Mouse (Mus musculus) C2C12 (cell line): ENCODE results near the gene Spock2. TPM values are rescaled to one million over a fixed set of nuclear protein-coding genes. Genes with fewer than 3 reads are reported as not detected.

Source experiments
- H3K27me3 ChIP-seq: one replicate; pipeline ENCODE4 v1.6.1; 2011; ENCODE audit not compliant: control insufficient read depth, insufficient read depth, insufficient read length
- H3K36me3 ChIP-seq: one replicate; pipeline ENCODE4 v1.6.1; 2011; ENCODE audit not compliant: control insufficient read depth, insufficient read depth
- H3K4me3 ChIP-seq: one replicate; pipeline ENCODE4 v1.5.1; 2011; ENCODE audit warnings: mild to moderate bottlenecking, control low read depth; ENCODE audit not compliant: poor library complexity, insufficient read depth, severe bottlenecking
- H3K79me2 ChIP-seq: one replicate; pipeline ENCODE4 v1.6.1; 2011; ENCODE audit not compliant: control insufficient read depth, insufficient read depth
- H3K79me3 ChIP-seq: one replicate; pipeline ENCODE4 v1.6.1; 2011; ENCODE audit warnings: low read depth, control low read depth
- H3ac ChIP-seq: one replicate; pipeline ENCODE3; 2011; ENCODE audit warnings: low read depth; ENCODE audit not compliant: control insufficient read depth, insufficient read length
- CEBPB ChIP-seq: IDR thresholded peaks from one replicate; pipeline ENCODE4 v1.6.1; 2011; ENCODE audit warnings: low read depth, mild to moderate bottlenecking, control low read depth, moderate library complexity
- CTCF ChIP-seq: IDR thresholded peaks from one replicate; pipeline ENCODE4 v1.5.1; 2011; ENCODE audit not compliant: control insufficient read depth, insufficient read depth, insufficient read length
- FOSL1 ChIP-seq: IDR thresholded peaks from one replicate; pipeline ENCODE4 v1.8.0; 2011; ENCODE audit warnings: mild to moderate bottlenecking, low read length; ENCODE audit not compliant: poor library complexity, insufficient read depth, severe bottlenecking
- MAX ChIP-seq: IDR thresholded peaks from one replicate; pipeline ENCODE4 v1.6.1; 2011; ENCODE audit warnings: mild to moderate bottlenecking, control low read depth
- MYOD1 ChIP-seq: IDR thresholded peaks from one replicate; pipeline ENCODE4 v1.6.1; 2011; ENCODE audit warnings: low read depth; ENCODE audit not compliant: control insufficient read depth, insufficient read length
- MYOG ChIP-seq: IDR thresholded peaks from one replicate; pipeline ENCODE4 v1.6.1; 2011; ENCODE audit not compliant: control insufficient read depth, insufficient read length; ENCODE audit errors: extremely low read depth
- USF1 ChIP-seq: IDR thresholded peaks from one replicate; pipeline ENCODE4 v1.6.1; 2011; ENCODE audit warnings: low read depth, mild to moderate bottlenecking, control low read depth, moderate library complexity
- polyA plus RNA-seq: library from polyadenylated mRNA; unstranded; fragments of >200 nt; fragmentation: generic; extraction: Trizol; gene quantifications from one replicate; pipeline ENCODE4 v1.2.1, GENCODE M21; 2012; ENCODE audit warnings: missing spikeins

Spock2 gene
- polyA plus RNA-seq, 1 experiment: 12.1 TPM

DNA sequence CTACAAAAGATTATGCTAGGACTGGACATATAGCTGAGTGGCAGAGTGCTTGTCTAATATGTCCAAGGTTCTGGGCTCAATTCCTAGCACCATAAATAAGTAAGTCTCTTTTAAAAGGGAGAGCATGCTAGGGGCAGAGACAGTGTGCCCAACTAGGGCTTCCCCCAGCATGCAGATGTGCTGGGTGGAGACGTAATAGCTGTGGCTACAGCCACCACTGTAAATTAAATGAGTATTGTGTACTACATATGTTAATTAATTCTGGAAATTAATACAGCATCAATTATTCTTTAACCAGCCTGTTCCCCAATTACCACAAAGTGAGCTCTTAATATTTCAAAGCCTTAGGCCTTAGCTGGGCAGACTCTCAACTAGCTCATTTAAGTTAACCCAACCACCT lies 58.9 kb downstream of the Spock2 start:
- H3K79me3 ChIP-seq: no peaks in the 10 kb centered on the region
- no peaks in the 10 kb centered on the region for H3K27me3 ChIP-seq
- H3ac ChIP-seq: no peak overlapping the region
- H3K79me2 ChIP-seq: no peaks in the 10 kb centered on the region
- H3K4me3 ChIP-seq: no peak overlapping the region
- TF ChIP-seq MYOD1 (no peak), FOSL1 (no peak), MAX (no peak), USF1 (no peak), MYOG (no peak), CEBPB (no peak), CTCF (no peak)
- H3K36me3 ChIP-seq: no peaks in the 10 kb centered on the region

DNA sequence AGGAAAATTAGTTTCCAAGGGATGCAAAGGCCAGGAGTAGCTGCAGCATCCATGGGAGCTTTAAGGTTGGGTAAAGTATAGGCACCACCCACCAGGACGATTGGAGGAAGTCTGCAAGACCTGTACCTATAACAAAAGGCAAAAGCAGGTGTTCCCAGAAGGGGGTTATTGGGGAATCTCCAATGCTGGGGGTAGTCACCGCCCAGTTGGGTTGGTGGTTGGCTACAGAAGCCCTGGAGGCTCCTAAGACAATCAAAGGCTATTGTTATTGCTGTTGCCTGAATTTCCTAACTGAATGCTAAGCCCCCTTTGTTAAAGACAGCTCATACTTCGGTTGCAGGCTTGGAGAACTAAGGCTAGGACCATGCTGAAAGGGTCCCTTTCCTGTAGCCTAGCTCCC lies 60.0 kb downstream of the Spock2 start:
- TF ChIP-seq MAX: no peak
- TF ChIP-seq MYOD1: no peak
- TF ChIP-seq CEBPB: no peak
- no peak for TF ChIP-seq FOSL1
- TF ChIP-seq CTCF: no peak
- TF ChIP-seq USF1: no peak
- no peak for TF ChIP-seq MYOG
- Histone ChIP-seq H3K36me3 (no peaks in the 10 kb centered on the region), H3K79me3 (no peaks in the 10 kb centered on the region), H3ac (no peak overlapping the region), H3K79me2 (no peaks in the 10 kb centered on the region), H3K4me3 (no peak overlapping the region), H3K27me3 (no peaks in the 10 kb centered on the region)

DNA sequence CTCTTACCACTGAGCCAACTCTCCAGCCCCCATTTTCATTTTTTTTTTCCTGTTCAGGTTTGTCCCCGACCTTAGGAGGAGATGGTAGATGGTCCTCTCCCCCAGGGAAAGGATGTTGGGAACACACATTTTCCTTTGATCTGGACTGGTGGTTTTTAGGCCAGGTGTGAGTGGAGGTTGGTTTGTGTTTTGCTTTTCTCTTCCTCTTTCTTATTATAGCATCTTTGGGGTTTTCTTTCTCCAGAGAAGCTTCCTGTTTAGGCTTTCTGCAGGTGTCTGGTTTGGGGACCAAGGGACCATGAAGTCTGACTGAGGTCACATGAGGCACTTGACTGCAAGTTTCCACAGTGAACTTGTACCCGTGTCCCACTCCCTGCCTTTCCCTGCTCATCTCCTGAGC lies 62.3 kb downstream of the Spock2 start:
- no peaks in the 10 kb centered on the region for H3K36me3 ChIP-seq
- TF ChIP-seq MYOD1: no peak
- no peak for TF ChIP-seq CTCF
- TF ChIP-seq CEBPB: no peak
- no peak for TF ChIP-seq USF1
- TF ChIP-seq FOSL1: no peak
- TF ChIP-seq MAX: no peak
- TF ChIP-seq MYOG: no peak

DNA sequence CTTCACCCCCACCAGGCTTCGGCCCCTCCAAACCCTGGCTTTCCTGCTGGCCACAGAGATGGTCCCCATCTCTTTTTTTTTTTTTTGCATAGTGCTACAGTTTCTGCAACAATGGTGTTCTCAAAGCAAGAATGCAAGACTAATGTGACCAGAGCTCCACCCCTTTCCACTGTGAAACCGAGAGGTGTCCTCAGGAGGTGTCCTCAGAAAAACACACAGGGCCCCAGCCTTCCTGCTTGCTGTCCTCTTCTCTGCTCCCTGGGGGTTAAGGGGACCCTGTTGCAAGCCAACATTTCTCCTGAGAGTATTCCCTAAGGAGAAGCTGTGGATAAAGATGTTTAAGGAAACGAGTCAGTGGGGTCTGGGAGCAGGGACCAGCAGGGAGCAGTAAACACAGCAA lies 62.9 kb downstream of the Spock2 start:
- no peak for TF ChIP-seq CEBPB
- no peak for TF ChIP-seq MAX
- no peak for TF ChIP-seq USF1
- TF ChIP-seq MYOG: no peak
- no peak for TF ChIP-seq FOSL1
- TF ChIP-seq MYOD1: no peak
- TF ChIP-seq CTCF: no peak

More for the DNA sequence above, 62.3 kb downstream of the Spock2 start:
- no peak overlapping the region for H3ac ChIP-seq
- H3K79me2 ChIP-seq: no peaks in the 10 kb centered on the region
- no peaks in the 10 kb centered on the region for H3K79me3 ChIP-seq
- no peak overlapping the region for H3K4me3 ChIP-seq
- no peaks in the 10 kb centered on the region for H3K27me3 ChIP-seq

DNA sequence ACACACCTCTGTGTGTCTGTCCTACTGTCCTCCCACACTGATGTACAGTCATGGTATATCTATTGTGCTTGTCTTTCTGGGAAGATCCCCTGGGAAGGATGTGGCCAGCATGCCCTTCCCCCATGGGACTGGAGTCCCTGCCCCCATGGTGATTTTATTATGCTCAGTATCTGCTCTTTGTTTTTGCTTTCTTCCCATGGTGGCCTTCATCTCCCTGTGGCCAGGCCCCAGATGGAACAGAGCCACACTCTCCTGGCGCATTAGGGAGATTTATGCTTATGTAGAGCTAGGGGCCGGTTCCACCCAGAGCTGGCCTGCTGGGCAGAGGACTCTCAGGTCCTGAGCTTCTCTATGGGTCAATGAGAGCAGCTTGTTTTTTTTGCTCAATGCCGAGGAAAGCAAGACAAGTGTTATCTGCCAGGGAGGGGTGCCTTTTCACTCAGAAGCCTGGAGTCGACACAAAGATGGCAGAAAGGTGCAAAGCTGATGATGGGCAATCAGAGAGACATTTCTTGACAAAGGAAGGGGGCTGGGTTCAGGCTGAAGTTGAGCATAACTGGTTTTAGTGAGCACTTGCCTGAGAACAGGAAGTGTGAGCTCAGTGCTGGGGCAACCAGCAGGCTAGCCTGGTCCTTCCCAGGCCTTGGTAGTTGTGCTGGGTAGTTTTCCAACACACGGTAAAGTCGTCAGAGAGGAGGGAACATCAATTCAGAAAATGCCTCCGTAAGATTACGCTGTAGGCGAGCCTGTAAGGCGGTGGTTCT lies 64.5 kb downstream of the Spock2 start:
- Histone ChIP-seq H3K4me3 (no peak overlapping the region), H3ac (no peak overlapping the region), H3K27me3 (no peaks in the 10 kb centered on the region), H3K79me2 (no peaks in the 10 kb centered on the region), H3K79me3 (no peaks in the 10 kb centered on the region), H3K36me3 (no peaks in the 10 kb centered on the region)
- TF ChIP-seq CEBPB: no peak

More for the DNA sequence above, 62.9 kb downstream of the Spock2 start:
- Histone ChIP-seq H3K79me2 (no peaks in the 10 kb centered on the region), H3K79me3 (no peaks in the 10 kb centered on the region), H3K4me3 (no peak overlapping the region), H3ac (no peak overlapping the region), H3K36me3 (no peaks in the 10 kb centered on the region), H3K27me3 (no peaks in the 10 kb centered on the region)

DNA sequence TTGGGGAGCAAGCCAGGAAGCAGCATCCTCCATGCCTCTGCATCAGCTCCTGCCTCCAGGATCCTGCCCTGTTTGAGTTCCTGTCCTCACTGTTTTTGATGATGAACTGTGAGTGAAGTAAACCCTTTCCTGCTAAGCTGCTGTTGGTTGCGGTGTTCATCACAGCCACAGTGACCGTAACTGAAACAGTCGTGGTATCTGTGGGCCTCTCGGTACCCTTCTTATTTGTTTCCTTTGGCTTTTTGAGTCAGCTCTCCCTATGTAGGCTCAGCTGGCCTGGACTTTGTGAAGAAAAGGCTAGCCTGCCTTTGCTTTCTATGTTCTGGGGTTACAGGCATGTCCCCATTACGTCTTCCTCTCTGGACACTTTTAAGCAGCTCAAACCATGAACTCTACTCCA lies 65.3 kb downstream of the Spock2 start:
- TF ChIP-seq MAX: no peak
- no peak for TF ChIP-seq MYOG
- no peak for TF ChIP-seq FOSL1
- no peak for TF ChIP-seq CTCF
- TF ChIP-seq USF1: no peak
- TF ChIP-seq MYOD1: no peak
- no peak for TF ChIP-seq CEBPB
- Histone ChIP-seq H3K36me3 (no peaks in the 10 kb centered on the region), H3K79me3 (no peaks in the 10 kb centered on the region), H3K27me3 (no peaks in the 10 kb centered on the region), H3K79me2 (no peaks in the 10 kb centered on the region), H3ac (no peak overlapping the region), H3K4me3 (no peak overlapping the region)
